Mouse (Mus musculus) left cerebral cortex, adult 2 months (tissue): ENCODE data around the gene Grm3. TPM values are rescaled to one million over a fixed set of nuclear protein-coding genes. Genes with fewer than 3 reads are reported as not detected.

Experiments used
- DNase-seq, 2 experiments: peaks; one replicate each; pipeline ENCODE4 v3.0.0; 2021 to 2022; ENCODE audit warnings: low spot score in 2 of 2, mixed read lengths in 1 of 2; ENCODE audit errors: extremely low spot score in 1 of 2
- H3K27ac ChIP-seq: fragments of 200-600 bp; 2 replicates; pipeline ENCODE4 v1.8.1; 2022
- H3K4me3 ChIP-seq: fragments of 200-600 bp; 2 replicates; pipeline ENCODE4 v1.8.1; 2022
- CTCF ChIP-seq: fragments of 200-600 bp; IDR thresholded peaks from 2 replicates; pipeline ENCODE4 v1.8.1; 2022; ENCODE audit warnings: antibody characterized with exemption, mild to moderate bottlenecking, moderate library complexity
- intact Hi-C: fragments of 180-260 bp; cut with DNase I; formaldehyde crosslinking; loops from one replicate; pipeline ENCODE4 v1.15.1; 2025
- long read RNA-seq, 2 experiments: library from polyadenylated mRNA; stranded (forward); transcript quantifications; one replicate each; pipeline ENCODE4 v2.0.0; 2021; ENCODE audit warnings: borderline mapping rate in 2 of 2
- total RNA-seq, 2 experiments: library from RNA; stranded (reverse); gene quantifications; 2 replicates each; pipeline ENCODE4 v1.2.3; 2021

Grm3 gene
- total RNA-seq: 100 to 1,000 TPM; 118 to 126 TPM
- long read RNA-seq, experiment 1, transcript Grm3-201 (6 exons, 3,049 nt): major isoform, 28 of 33 reads
- long read RNA-seq, experiment 1, partial matches to known transcripts: 3 of 33 reads
- long read RNA-seq, experiment 1, other reads (novel, unspliced or antisense): 2 of 33 reads
- long read RNA-seq, experiment 2, transcript Grm3-201 (6 exons, 3,049 nt): major isoform, 41 of 52 reads
- long read RNA-seq, experiment 2, partial matches to known transcripts: 9 of 52 reads
- long read RNA-seq, experiment 2, other reads (novel, unspliced or antisense): 2 of 52 reads

DNA sequence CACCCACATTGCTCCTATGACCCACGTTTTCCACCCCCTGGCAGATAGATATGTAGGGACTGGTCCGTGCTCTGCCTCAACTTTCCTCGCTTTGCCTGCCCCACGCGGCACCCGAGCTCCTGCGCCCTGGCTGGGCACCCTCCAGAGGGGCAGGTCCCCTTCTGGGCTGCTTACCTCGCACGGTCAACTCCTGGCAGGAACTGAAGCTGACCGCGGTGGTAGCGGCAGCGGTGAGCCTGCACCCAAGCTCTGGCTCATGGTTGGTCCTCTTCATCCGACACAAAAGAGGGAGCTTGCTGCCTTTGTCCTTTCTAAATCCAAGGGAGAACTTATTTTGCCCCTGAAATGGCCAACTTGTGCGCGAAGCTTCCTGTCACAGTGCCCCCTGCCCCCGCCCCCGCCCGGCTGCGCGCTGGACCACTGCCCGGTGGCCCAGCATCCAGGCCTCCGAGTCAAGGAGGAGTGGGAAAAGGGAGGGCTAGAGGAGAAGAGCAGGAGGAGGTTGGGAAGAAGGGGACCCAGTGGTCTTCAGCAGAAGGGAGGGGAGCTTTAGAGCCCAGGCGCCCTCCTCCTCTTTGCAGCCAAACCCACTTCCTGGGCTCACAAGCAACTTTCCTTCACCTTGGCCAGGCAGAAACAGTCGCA, at the start of gene Grm3:
Gene Grm3 (minus strand): TSS at position 215 of the 645 bp plus-strand sequence.
- no peak for TF ChIP-seq CTCF
- H3K27ac ChIP-seq: peak within 1 kb of the TSS; percentile 98
- peak within 1 kb of the TSS; percentile 57 for H3K4me3 ChIP-seq
- peak; percentile 43 to 47 for DNase-seq
- intact Hi-C loops: loop anchor here (2.0 to 5.0 kb wide), 3 partner anchors 62 to 183 kb away; no protein-coding TSS in a partner anchor

DNA sequence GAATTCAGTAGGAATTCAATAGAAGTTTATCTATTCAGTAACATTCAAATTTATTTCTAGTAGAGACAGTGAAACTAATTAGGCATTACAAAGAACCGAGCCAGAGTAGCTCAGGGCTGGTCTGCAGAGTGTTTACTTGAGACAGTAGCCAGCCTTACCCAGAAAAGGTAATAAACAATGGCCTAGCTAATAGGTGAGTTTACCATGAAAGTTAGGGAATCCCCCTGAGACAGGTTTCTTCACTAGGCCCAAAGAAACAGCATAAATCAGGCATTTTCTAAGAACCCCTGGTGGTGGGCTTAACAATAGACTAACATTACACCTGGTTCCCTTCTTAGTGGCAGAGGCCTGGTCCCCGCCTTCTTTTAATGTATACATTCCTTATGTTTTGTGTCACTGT, 30.8 kb upstream of the Grm3 start:
- no peak for TF ChIP-seq CTCF
- Histone ChIP-seq H3K27ac (no peak overlapping the region), H3K4me3 (no peak overlapping the region)
- no peak for DNase-seq
- intact Hi-C loops: no loop called here

DNA sequence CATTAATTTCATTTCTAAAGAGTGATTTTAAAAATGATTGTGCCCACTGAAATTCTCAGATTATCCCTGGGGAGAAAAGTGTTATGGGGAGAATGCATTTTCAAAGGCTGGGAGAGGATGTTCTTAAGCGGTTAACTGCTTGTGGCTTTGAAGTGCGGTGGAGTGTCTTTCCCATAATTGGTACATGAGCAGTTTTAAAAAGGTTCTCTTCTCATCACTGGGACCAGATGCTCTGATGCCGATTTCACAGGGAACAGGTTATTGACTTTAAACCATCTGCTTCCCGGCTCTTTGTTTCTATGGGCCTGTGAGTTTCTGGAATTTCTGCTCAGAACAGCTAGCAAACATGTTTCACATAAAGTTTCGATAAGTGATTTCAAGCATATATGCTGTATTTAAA, 23.2 kb upstream of the Grm3 start:
- Histone ChIP-seq H3K4me3 (no peak overlapping the region), H3K27ac (no peak overlapping the region)
- no peak for DNase-seq
- intact Hi-C loops: no loop called here
- no peak for TF ChIP-seq CTCF

DNA sequence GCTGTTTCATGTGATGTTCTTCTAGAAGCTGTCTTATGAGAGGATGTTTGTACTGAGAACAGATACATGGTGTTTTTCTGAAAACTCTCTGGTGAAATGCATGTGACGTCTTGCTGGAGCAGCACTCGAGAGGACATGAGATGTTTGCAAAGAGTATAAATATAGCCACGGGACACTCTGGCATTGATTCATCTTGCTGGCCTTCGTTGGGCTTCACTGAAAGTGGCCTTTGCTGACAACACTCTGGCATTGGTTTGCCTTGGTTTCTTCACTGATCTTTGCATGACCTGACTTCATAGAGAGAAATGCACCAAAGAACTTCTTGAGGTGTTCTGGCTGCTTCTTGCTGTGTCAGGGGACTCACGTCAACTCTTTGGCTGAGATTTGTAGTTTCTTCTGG, 19.1 kb upstream of the Grm3 start:
- intact Hi-C loops: no loop called here
- DNase-seq: no peak
- Histone ChIP-seq H3K27ac (no peak overlapping the region), H3K4me3 (no peak overlapping the region)
- no peak for TF ChIP-seq CTCF

DNA sequence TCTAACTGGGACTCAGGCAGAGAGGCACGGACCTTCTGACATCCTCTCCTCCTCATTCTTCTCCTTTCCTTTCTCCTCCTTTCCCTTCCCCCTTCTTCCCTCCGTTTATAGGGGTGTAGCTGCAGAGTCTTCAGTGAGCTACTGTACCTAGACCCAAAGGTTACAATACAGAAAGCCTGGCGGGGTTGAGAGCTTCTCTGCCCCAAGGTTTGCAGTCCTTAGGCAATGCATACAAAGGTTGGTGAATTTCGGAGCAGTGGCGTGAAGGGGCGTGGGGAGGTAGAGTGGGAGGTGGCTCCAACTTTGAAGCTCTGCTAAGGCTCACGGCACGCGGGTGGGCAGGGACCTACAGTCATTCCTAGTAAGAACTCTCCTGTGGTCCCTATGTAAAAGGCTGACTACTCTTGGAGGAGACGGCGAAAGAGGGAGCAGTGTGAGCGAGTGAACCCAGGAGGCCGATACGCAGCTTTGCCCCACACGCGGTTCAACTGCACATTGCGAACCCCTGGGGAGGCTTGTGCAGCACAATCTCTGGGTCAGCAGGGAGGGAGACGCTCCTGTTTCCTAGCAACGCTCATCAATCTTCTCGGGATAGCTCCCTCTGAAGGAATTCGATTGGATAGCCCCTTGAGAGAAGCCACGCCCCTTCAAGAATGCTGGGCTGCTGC, 765 bp upstream of the Grm3 start:
- intact Hi-C loops: loop anchor here (2.0 kb wide), 2 partner anchors 63 to 151 kb away; no protein-coding TSS in a partner anchor
- TF ChIP-seq CTCF: peak; percentile 14
- Histone ChIP-seq H3K4me3 (peak overlapping the region; percentile 57), H3K27ac (peak overlapping the region; percentile 98)
- DNase-seq: peak; percentile 75 to 76

DNA sequence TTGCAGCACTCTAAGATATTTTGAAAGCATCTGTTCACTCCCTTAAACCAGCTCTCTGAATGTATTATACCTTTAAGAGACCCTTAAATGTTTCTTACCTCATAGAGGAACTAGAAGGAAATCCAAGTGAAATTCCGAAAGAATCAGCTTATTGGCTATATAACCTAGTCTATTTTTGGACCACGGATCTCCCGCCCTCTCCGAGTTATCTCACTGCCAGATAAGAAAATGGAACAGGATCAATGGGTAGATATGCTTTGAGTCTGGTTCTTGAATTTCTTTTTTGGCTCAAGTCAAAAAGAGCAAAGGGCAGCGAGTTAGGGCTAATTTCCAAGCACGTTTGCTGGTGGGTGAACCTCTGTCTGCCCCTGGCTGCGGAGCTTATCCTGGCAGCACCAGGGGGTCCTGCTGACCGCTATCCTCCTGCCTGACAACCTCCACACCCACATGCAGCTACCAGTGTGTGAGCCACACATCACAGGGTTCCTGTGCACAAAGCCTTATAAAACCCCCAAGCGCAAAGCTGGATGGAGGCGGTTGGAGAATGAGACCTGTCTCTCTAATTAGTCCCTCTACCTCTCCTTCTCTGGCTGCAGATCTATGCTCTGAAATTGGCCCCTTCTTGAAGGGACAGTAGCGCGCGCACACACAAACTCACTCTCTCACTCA, 549 bp downstream of the Grm3 start:
- DNase-seq: peak in 1 of 2 experiments; percentile 18
- TF ChIP-seq CTCF: no peak
- Histone ChIP-seq H3K4me3 (peak overlapping the region; percentile 57), H3K27ac (peak overlapping the region; percentile 98)
- intact Hi-C loops: loop anchor here (2.0 to 5.0 kb wide), 3 partner anchors 62 to 182 kb away; no protein-coding TSS in a partner anchor

DNA sequence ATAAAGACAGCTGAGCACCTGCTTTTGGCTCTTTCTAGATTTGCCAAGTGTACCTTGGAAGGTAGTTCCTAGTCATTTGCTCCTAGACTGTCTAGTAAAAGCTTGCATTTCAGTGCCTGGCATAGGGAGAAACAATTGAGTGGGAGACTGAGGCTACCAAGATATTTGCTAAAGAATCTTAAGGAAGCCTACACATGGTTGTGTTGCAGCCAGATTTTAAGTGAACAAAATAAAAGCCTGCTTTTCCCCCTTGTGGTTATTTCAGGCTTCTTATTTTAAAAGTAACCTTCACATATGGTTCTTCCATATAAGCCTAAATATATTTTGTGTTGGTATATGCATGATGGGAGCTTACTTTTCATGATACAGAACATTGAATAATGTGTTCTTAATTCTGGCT, 3.8 kb downstream of the Grm3 start:
- DNase-seq: no peak
- intact Hi-C loops: loop anchor here (5.0 kb wide), 1 partner anchor 179 kb away; no protein-coding TSS in a partner anchor
- H3K27ac ChIP-seq: peak overlapping the region; percentile 98
- peak; percentile 39 for TF ChIP-seq CTCF
- H3K4me3 ChIP-seq: peak overlapping the region; percentile 57; the same call in 1 of the 2 replicates

DNA sequence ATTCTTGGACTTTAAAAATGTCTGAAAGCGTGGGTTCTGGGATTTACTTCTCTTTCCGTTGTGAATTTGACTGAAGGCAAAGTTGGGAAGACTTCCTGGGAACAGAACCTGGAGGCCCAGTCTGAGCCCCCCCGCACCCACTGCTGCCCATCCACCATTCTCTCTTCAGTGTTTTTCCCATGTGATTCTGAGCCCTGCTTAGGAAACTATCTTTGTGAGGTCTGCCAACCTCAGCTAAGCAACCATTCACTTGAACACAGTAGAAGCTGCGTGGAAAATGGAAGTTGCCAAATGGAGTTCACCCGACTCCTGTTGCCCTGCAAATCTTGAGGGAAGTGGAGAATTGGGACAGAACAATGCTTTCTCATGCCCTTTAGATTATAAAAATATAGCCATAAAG, 8.7 kb downstream of the Grm3 start:
- intact Hi-C loops: no loop called here
- DNase-seq: no peak
- no peak overlapping the region for H3K27ac ChIP-seq
- TF ChIP-seq CTCF: no peak
- H3K4me3 ChIP-seq: no peak overlapping the region

DNA sequence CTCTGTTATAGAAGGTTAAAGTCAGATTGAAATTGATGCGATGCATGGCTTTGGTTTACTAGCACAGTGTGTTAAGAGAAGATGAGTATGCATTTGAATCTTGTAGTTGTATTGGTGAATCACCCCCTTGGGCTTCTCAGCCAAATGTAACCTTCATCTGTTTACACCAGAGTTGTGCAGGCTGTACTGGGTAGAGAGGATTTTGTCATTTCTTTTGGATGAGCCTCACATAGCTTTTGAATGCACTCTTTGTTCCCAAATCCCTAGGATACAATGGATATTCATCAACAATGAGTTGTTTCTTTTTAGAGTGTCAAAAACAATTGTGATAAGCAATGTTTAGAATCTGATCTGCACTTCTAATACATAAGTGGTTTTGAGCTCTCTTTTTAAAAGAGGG, 17.9 kb downstream of the Grm3 start:
- no peak for TF ChIP-seq CTCF
- intact Hi-C loops: no loop called here
- Histone ChIP-seq H3K27ac (peak overlapping the region; percentile 72), H3K4me3 (no peak overlapping the region)
- no peak for DNase-seq

DNA sequence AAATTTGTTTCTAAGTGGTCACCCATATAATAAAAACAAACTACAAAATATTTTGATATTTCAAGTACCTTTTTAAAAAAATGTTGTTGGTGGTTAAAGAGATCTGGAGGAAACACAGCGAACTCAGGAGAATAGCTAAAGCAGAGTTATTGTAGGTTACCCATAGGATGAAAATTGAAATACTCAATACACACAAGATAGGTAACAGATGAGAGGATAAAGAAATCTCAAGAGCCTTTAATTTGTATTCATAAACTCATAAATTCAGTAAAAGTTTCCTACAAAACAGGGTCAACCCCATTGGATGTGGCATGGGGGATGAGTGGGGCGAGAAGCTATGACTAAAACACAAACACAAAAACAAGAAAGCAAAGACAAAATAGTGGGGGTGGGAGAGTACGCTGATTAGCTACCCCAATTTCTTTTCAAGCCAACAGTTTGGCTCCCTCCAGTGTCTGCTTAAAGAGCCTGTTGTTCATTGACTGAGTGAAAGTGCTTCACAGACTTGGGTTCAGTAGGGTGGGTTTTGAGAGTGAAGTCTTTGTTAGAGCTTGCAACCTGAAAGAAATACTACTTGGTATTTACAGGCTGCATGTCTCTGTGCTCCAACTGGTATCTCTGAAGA, 21.5 kb downstream of the Grm3 start:
- Histone ChIP-seq H3K27ac (peak overlapping the region; percentile 53), H3K4me3 (no peak overlapping the region)
- DNase-seq: no peak
- peak; percentile 50 for TF ChIP-seq CTCF
- intact Hi-C loops: no loop called here

DNA sequence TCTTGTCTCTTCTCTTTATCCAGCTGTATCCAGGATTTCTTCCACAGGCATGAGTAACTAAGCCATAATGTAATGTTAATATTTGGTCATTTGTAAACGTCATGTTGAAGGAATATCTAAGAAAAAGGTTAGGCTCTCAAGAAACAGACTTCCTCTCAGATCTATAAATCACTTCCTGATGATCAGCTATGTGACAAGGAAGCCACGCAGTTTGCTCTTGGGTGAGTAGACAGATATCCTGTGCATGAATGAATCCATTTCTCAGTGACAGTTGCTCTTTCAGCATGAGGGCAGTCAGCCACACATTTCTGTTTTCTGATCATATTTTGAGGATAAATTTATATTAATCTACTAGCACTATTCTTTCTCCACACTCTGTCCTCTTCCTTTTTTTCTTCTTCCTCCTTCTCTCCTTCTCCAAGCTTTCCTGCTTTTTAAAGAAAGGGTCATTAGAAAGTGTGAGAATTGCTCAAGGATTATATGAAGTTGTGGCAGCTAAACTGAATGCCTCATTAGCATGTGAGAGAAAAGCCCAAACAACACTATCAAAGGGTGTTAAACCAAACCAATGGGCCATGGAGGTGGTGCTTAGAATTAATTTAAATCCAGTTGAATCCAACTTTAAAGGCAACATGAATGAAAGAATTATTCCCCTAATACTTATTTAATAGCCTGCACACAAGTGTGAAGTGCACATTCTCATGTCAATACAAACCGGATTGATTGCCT, 22.1 kb downstream of the Grm3 start:
- TF ChIP-seq CTCF: no peak
- intact Hi-C loops: no loop called here
- peak overlapping the region; percentile 59; the same call in 1 of the 2 replicates for H3K27ac ChIP-seq

More for the DNA sequence above, 22.1 kb downstream of the Grm3 start:
- no peak for DNase-seq
- H3K4me3 ChIP-seq: no peak overlapping the region
